Mouse (Mus musculus) left cerebral cortex, postnatal 14 days (tissue): ENCODE data around the gene Cenpp. TPM values are rescaled to one million over a fixed set of nuclear protein-coding genes. Genes with fewer than 3 reads are reported as not detected.

Source experiments
- DNase-seq, 2 experiments: peaks; one replicate each; pipeline ENCODE4 v3.0.0; 2021 to 2022; ENCODE audit warnings: low spot score in 2 of 2, mixed read lengths in 1 of 2
- intact Hi-C: fragments of 180-260 bp; cut with DNase I; formaldehyde crosslinking; loops from one replicate; pipeline ENCODE4 v1.15.1; 2025
- total RNA-seq, 2 experiments: library from RNA; stranded (reverse); gene quantifications; 2 replicates each; pipeline ENCODE4 v1.2.3; 2021

The Cenpp gene
- total RNA-seq, 2 experiments from 2014 or later, result 0.92 to 1.5 TPM

- DNase-seq, result no peak
- intact Hi-C loops, result no loop called here
Measured at GRCm38 (mm10) chr13:49545646-49546045, 106.9 kb downstream of the Cenpp start.

DNA sequence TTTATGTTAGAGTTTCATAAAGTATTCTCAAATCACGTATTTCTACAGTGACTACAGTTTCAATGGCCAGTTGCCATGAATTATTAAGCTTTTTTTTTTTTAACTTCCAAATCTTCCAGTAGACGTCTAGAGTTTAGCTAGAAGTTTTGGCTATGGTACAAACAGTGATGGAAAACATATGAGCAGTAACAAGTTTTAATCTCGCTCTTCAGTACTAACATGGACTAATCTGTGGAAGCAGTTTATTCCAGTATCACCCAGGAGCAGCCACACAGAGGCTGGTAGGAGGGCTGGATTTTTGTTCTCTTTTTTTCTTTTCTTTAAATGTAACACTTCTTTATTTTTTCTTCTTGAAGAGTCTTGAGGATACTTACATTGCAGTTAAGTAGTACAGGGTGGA, 108.3 kb downstream of the Cenpp start, which contains the start of gene Aspn:
Aspn (plus strand) TSS at position 165 of the 400 bp plus-strand sequence.
- intact Hi-C loops, result no loop called here
- no peak for DNase-seq

DNA sequence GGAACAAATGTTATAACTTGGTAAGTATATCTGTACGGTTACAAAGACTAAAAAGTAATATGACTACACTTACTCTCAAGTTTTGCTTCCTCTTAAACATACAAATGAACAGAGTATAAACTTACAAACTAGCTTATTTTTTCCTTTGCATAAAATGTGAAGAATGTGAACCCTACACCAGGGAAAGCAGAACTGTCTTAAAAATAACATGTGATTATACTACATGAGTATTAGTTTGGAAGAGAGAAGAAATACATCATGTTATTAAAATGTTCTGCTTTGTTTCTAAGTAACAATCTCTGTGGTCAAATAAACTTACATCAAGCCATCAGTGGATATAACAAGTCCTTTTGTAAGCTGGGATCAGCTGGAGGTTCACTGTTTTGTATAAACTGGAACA, 113.9 kb downstream of the Cenpp start:
- DNase-seq, result no peak

GRCm38 (mm10) chr13:49536946-49537345, 115.6 kb downstream of the Cenpp start:
- intact Hi-C loops, result no loop called here
- DNase-seq, result no peak

More for the DNA sequence above, 113.9 kb downstream of the Cenpp start:
- intact Hi-C loops, result no loop called here

GRCm38 (mm10) chr13:49530636-49531035, 121.9 kb downstream of the Cenpp start:
- intact Hi-C loops, result no loop called here
- no peak for DNase-seq

DNA sequence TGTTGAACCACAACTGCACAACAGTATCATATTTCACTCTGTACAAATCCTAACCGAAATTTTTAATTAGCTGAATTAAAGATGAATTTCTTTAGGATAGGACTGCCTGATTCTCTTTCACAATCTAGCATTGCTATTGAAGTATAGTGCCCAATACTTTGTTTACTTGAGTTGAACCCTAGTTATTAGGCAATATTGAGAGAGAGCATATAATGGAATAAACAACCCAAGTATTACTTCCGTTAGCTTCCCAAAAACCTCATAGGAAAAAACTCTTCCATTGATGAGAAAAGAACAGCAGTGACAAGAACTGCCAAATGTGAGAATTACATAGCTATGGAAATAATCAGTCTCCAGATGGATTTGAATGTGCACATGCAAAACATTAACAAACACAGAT, 126.3 kb downstream of the Cenpp start:
- DNase-seq, result no peak
- intact Hi-C loops, result no loop called here

DNA sequence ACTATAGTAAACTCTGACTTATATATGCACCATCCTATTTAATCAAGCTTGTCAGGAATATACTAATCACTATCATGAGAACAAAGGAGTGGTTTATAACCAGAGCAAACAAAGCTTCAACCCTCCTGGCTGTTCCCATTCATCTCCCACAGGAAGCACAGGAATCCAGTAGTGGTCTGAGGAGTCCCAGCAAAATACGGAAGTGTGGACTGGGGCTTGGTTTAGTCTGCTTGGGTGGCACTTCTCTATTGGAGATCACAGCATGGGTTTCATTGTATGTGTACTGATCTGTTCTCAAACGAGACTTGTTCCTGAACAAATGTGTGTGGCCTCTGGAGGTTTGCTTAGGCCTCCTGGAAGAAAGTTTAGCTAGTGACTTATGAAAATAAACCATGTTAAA, 133.8 kb downstream of the Cenpp start:
- intact Hi-C loops, result no loop called here

DNA sequence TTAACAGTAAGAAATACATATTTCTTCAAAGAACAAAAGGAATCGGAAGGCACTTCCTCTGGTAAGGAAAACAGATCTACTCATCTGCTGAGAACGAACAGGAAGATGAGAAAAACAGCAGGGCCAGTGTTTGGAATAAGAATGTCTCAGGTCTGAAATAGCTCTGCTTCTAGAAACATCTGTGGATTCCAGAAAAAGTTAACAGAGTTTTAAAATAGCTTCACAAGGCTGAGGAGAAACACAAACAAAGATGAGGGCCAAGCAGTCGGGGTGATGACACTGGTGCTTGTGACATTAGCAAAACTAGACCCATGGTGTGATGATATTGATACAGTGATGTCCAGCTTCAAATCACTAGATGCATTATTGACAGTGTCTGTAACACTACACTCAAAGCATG, 145.4 kb downstream of the Cenpp start:
- no peak for DNase-seq

More for the DNA sequence above, 133.8 kb downstream of the Cenpp start:
- DNase-seq, result no peak

GRCm38 (mm10) chr13:49505776-49506175, 146.8 kb downstream of the Cenpp start:
- DNase-seq, result no peak
- intact Hi-C loops, result no loop called here

More for the DNA sequence above, 145.4 kb downstream of the Cenpp start:
- intact Hi-C loops, result no loop called here

GRCm38 (mm10) chr13:49504510-49504909, 148.1 kb downstream of the Cenpp start, which contains the start of gene Ecm2:
Gene Ecm2, plus strand, starts transcription at chr13:49504810.
- intact Hi-C loops, result no loop called here

GRCm38 (mm10) chr13:49492376-49493368, 159.9 kb downstream of the Cenpp start, which contains the start of gene Tes3-ps:
Gene Tes3-ps, plus strand, starts transcription at chr13:49493318.
- intact Hi-C loops, result no loop called here
- DNase-seq, result no peak

More at GRCm38 (mm10) chr13:49504510-49504909, 148.1 kb downstream of the Cenpp start, which contains the start of gene Ecm2:
- no peak for DNase-seq

DNA sequence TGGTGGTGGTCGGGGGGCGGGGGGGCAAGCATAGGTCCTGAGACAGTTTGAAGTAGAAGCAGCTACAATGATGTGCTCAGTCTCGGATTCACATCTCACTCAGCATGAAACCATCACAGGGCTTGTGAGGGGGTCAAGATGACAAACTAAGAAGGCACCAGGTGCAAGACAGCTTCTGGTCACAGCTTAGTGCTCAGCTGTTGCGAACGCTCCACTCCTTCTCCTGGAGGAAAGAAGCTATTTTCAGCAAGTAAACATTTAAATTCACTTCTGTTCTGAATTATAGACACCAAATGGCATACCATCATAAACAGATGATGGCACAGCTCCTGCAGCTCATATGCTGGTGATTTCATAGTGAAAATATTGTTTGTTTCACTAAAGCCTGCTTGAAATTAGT, 167.2 kb downstream of the Cenpp start:
- intact Hi-C loops, result no loop called here
- DNase-seq, result no peak

- intact Hi-C loops, result no loop called here
- DNase-seq, result no peak
Measured at GRCm38 (mm10) chr13:49480551-49480950, 172.0 kb downstream of the Cenpp start.

- intact Hi-C loops, result no loop called here
- DNase-seq, result peak; percentile 15 to 31
Measured at GRCm38 (mm10) chr13:49480057-49480456, 172.5 kb downstream of the Cenpp start.

DNA sequence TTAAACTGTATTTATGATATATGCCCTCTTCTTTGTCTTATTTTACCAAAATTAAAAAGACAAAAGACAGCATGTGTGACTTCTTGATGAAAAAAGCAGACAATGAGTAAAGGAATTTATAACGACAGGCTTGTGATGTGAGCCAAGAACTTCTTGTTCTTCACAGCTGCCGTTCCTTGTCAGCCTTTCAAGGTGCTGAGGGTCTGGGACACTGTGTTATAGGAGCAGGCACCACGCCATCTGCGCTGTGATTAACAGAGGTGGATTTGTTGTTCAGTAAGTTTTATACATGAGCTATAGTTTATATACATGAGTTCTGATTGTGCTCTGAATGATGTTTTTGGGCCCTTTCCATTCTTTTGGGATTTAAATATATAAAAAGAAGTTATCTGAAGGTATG, 173.2 kb downstream of the Cenpp start:
- intact Hi-C loops, result no loop called here
- DNase-seq, result no peak

DNA sequence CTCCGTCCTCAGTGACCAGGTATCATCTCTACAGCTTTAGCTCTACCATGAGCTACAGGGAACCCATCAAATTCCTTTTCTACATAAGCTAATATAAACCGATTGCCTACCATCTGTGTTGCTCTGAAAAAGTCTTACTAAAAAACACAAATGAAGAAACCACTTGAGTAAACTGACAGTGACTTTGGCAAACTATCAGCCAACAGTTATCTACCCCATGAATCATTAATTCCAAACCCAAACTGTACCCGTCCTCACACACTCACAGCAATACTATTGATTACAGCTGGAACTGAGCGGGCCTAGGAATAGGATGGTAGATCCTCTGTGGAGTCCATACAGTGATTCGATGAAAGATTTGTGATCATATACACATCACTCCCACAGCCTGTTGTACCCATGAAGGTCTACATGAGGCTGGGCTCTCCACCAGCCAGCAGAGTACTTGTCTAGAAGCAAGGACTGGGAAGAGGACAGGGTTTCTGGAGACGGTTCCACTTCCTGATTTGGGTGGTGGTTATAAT, 173.7 kb downstream of the Cenpp start:
- intact Hi-C loops, result no loop called here
- DNase-seq, result no peak

DNA sequence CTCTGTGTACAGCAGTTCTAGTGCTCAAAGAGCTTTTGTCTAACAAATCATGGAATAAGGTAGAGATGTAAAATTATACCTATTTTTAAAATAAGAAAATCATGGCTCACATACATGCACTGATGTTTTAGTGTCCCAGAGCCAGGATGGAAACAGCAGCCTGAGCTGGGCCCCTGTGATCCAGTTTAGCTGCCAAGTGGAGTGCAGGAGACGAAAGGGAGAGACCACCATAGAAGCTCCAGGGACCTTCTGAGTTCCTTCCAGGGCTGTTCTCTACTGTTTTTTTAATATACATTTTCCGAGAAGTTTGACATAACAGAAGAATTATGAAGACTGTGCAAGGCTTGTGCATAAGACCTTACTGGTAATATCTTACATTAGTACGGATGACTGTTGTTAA, 174.7 kb downstream of the Cenpp start:
- no peak for DNase-seq
- intact Hi-C loops, result no loop called here

GRCm38 (mm10) chr13:49472676-49473005, 179.9 kb downstream of the Cenpp start:
- no peak for DNase-seq
- intact Hi-C loops, result no loop called here

GRCm38 (mm10) chr13:49471981-49472675, 180.5 kb downstream of the Cenpp start:
- intact Hi-C loops, result no loop called here
- no peak for DNase-seq

DNA sequence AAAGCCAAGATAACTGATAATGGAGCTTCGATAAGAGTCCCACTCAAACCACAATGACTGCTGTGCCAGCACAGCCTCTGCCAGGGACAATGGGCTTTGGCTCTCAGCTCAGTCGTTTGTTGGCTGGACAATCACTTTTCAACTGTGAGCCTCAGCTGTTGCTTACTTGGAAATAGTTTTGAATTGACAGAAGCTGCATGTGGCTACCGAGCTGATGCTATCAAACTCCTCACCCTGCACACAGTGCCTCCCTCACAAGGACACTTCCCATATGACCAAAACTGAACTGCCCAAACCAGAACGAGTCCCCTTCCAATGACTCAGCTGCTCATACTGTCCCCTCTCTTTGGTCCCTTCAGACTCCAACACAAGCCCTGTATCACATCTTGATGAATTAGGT, 181.8 kb downstream of the Cenpp start:
- DNase-seq, result no peak
- intact Hi-C loops, result no loop called here
